Mouse (Mus musculus) liver, embryonic 14.5 days (tissue): ENCODE data around the gene Stxbp4. TPM values are rescaled to one million over a fixed set of nuclear protein-coding genes. Genes with fewer than 3 reads are reported as not detected.

ENCODE experiments used
- ATAC-seq: fragments of 200-750 bp; cut with Nextera tagmentation; 2 replicates; pipeline ENCODE4 v1.8.0; 2017; ENCODE audit warnings: moderate number of reproducible peaks, mild to moderate bottlenecking, moderate library complexity; ENCODE audit not compliant: insufficient read depth
- DNase-seq, 3 experiments: peaks; one replicate each; pipeline ENCODE4 v3.0.0-alpha.2; 2012 to 2013; ENCODE audit warnings: low read depth in 3 of 3, low spot score in 3 of 3
- H3K27ac ChIP-seq: fragments of 300-500 bp; sonication (generic); 2 replicates; pipeline ENCODE4 v1.5.1; 2014; ENCODE audit warnings: moderate library complexity, mild to moderate bottlenecking, control low read depth, inconsistent platforms
- H3K27me3 ChIP-seq: fragments of 300-500 bp; sonication (generic); 2 replicates; pipeline ENCODE4 v1.6.1; 2014; ENCODE audit warnings: mild to moderate bottlenecking, low read length, moderate library complexity; ENCODE audit not compliant: control insufficient read depth, insufficient read depth
- H3K36me3 ChIP-seq: fragments of 300-500 bp; sonication (generic); replicated peaks from 2 replicates; pipeline ENCODE4 v1.6.1; 2014; ENCODE audit warnings: low read depth; ENCODE audit not compliant: control insufficient read depth, insufficient read depth
- H3K4me1 ChIP-seq, 2 experiments: fragments of 200-500 bp in 1 of 2; fragments of 300-500 bp in 1 of 2; sonication (generic) in 1 of 2; replicated peaks; 2 replicates each; pipeline ENCODE4 v1.6.1; 2012 to 2014; ENCODE audit warnings: antibody characterized with exemption in 1 of 2, inconsistent platforms in 1 of 2, low read length in 1 of 2; ENCODE audit not compliant: control insufficient read depth in 2 of 2, insufficient read depth in 2 of 2
- H3K4me2 ChIP-seq: fragments of 300-500 bp; sonication (generic); 2 replicates; pipeline ENCODE4 v1.6.1; 2014; ENCODE audit warnings: low read depth, mild to moderate bottlenecking, control low read depth, moderate library complexity
- H3K4me3 ChIP-seq, 2 experiments: fragments of 200-500 bp in 1 of 2; fragments of 300-500 bp in 1 of 2; sonication (generic) in 1 of 2; 2 replicates each; pipeline ENCODE4 v1.5.1; 2012 to 2014; ENCODE audit warnings: low read depth in 2 of 2, low read length in 2 of 2, mild to moderate bottlenecking in 2 of 2, control low read depth in 1 of 2, inconsistent platforms in 1 of 2, moderate library complexity in 1 of 2; ENCODE audit not compliant: insufficient read depth in 1 of 2
- H3K9ac ChIP-seq: fragments of 300-500 bp; sonication (generic); replicated peaks from 2 replicates; pipeline ENCODE4 v1.6.1; 2014; ENCODE audit warnings: mild to moderate bottlenecking, control low read depth, moderate library complexity
- H3K9me3 ChIP-seq: fragments of 300-500 bp; sonication (generic); 2 replicates; pipeline ENCODE4 v1.6.1; 2016; ENCODE audit warnings: low read length, mixed read lengths; ENCODE audit not compliant: control insufficient read depth
- CTCF ChIP-seq: IDR thresholded peaks from 2 replicates; pipeline ENCODE4 v1.5.1; 2016; ENCODE audit warnings: antibody characterized with exemption, low read depth, control low read depth
- EP300 ChIP-seq: IDR thresholded peaks from 2 replicates; pipeline ENCODE4 v1.6.1; 2016; ENCODE audit warnings: antibody characterized with exemption, low read depth
- WGBS: fragments of 180-500 bp; shearing (Covaris S2); extraction: QIAGEN DNeasy Blood & Tissue Kit; methylation state at CpG from one replicate; pipeline ENCODE4 v1.1.7; 2014; ENCODE audit not compliant: insufficient replicate concordance; 5-methylcytosine and 5-hydroxymethylcytosine counted together
- polyA plus RNA-seq, 2 experiments: library from polyadenylated mRNA; depleted of rRNA in 1 of 2; stranded (reverse) in 1 of 2; unstranded in 1 of 2; fragments of >200 nt; fragmentation: Nextera tagmentation in 1 of 2; extraction: Ambion mirVana in 1 of 2; gene quantifications; 2 replicates each; pipeline versions ENCODE4 v1.2.1 to v1.2.3; 2012 to 2014

The Stxbp4 gene
- polyA plus RNA-seq, 2 experiments, result 2.6 to 6.2 TPM

- no peak for ATAC-seq
- Histone ChIP-seq H3K27me3 (no peaks in the 10 kb centered on the region), H3K27ac (no peak overlapping the region), H3K4me3 (no peak overlapping the region), H3K4me2 (no peak overlapping the region), H3K4me1 (no peaks in the 10 kb centered on the region), H3K9ac (no peak overlapping the region), H3K36me3 (no peaks in the 10 kb centered on the region), H3K9me3 (no peaks in the 10 kb centered on the region)
- 35% methylated on average over 3 of the region's 3 CpGs for WGBS
- no peak for DNase-seq
- TF ChIP-seq EP300 (no peak), CTCF (no peak)
These were observed 185.8 kb downstream of the Stxbp4 start for GRCm38 (mm10) chr11:90452134-90452533.

GRCm38 (mm10) chr11:90451506-90451905 lies 186.4 kb downstream of the Stxbp4 start:
- ATAC-seq (no peak), DNase-seq (no peak)
- H3K9me3 ChIP-seq, result no peaks in the 10 kb centered on the region
- H3K27me3 ChIP-seq, result no peaks in the 10 kb centered on the region
- H3K27ac ChIP-seq, result no peak overlapping the region
- no peaks in the 10 kb centered on the region for H3K36me3 ChIP-seq
- TF ChIP-seq EP300, result no peak
- no peak for TF ChIP-seq CTCF
- H3K9ac ChIP-seq, result no peak overlapping the region
- H3K4me2 ChIP-seq, result no peak overlapping the region
- no peak overlapping the region for H3K4me3 ChIP-seq
- WGBS, result 47% methylated on average over 5 of the region's 5 CpGs
- H3K4me1 ChIP-seq, result no peaks in the 10 kb centered on the region

- H3K4me1 ChIP-seq, result no peaks in the 10 kb centered on the region
- DNase-seq (no peak), ATAC-seq (no peak)
- H3K9ac ChIP-seq, result no peak overlapping the region
- no peaks in the 10 kb centered on the region for H3K36me3 ChIP-seq
- H3K4me3 ChIP-seq, result no peak overlapping the region
- no peaks in the 10 kb centered on the region for H3K27me3 ChIP-seq
- H3K4me2 ChIP-seq, result no peak overlapping the region
- no peak overlapping the region for H3K27ac ChIP-seq
- no peaks in the 10 kb centered on the region for H3K9me3 ChIP-seq
- WGBS, result 46% methylated on average over 2 of the region's 2 CpGs
- no peak for TF ChIP-seq CTCF
- no peak for TF ChIP-seq EP300
These were observed 195.4 kb downstream of the Stxbp4 start for GRCm38 (mm10) chr11:90442462-90442861.

- 66% methylated on average over 3 of the region's 3 CpGs for WGBS
- no peak overlapping the region for H3K9ac ChIP-seq
- no peaks in the 10 kb centered on the region for H3K9me3 ChIP-seq
- H3K4me2 ChIP-seq, result no peak overlapping the region
- no peak overlapping the region for H3K27ac ChIP-seq
- no peaks in the 10 kb centered on the region for H3K36me3 ChIP-seq
- no peak for ATAC-seq
- DNase-seq, result no peak
- TF ChIP-seq EP300 (no peak), CTCF (no peak)
- H3K4me1 ChIP-seq, result no peaks in the 10 kb centered on the region
- H3K4me3 ChIP-seq, result no peak overlapping the region
- H3K27me3 ChIP-seq, result no peaks in the 10 kb centered on the region
These were observed 197.0 kb downstream of the Stxbp4 start for GRCm38 (mm10) chr11:90440851-90441250.

GRCm38 (mm10) chr11:90438768-90439167 lies 199.1 kb downstream of the Stxbp4 start:
- Histone ChIP-seq H3K27ac (no peak overlapping the region), H3K36me3 (no peaks in the 10 kb centered on the region), H3K4me2 (no peak overlapping the region), H3K9me3 (no peaks in the 10 kb centered on the region), H3K4me1 (no peaks in the 10 kb centered on the region), H3K9ac (no peak overlapping the region), H3K4me3 (no peak overlapping the region), H3K27me3 (no peaks in the 10 kb centered on the region)
- no peak for ATAC-seq
- WGBS, result 68% methylated on average over 5 of the region's 5 CpGs
- no peak for TF ChIP-seq CTCF
- TF ChIP-seq EP300, result no peak
- no peak for DNase-seq

Other genes with a start within 250 kb of the Stxbp4 start
- 2.5 and 2.7 TPM in 2 replicates for gene Hlf, start 247.2 kb downstream of the Stxbp4 start, polyA plus RNA-seq (2012; rRNA removed)
- 3.7 TPM in 2 replicates for gene Hlf, start 247.2 kb downstream of the Stxbp4 start, polyA plus RNA-seq (2014; fragmentation: Nextera tagmentation; extraction: Ambion mirVana)
- gene Cox11, start 89 bp upstream of the Stxbp4 start, polyA plus RNA-seq (2012; rRNA removed), result 16.3 and 17.4 TPM in 2 replicates
- 16.0 and 17.3 TPM in 2 replicates for gene Cox11, start 89 bp upstream of the Stxbp4 start, polyA plus RNA-seq (2014; fragmentation: Nextera tagmentation; extraction: Ambion mirVana)
- gene Tom1l1, start 50.3 kb upstream of the Stxbp4 start, polyA plus RNA-seq (2012; rRNA removed), result 13.6 and 26.6 TPM in 2 replicates
- 58.9 and 60.6 TPM in 2 replicates for gene Tom1l1, start 50.3 kb upstream of the Stxbp4 start, polyA plus RNA-seq (2014; fragmentation: Nextera tagmentation; extraction: Ambion mirVana)